Mouse (Mus musculus): ENCODE results near the gene Kbtbd13. TPM values are rescaled to one million over a fixed set of nuclear protein-coding genes. Genes with fewer than 3 reads are reported as not detected.

Kbtbd13 gene
- 0.38 and 0.49 TPM in 2 replicates for polyA plus RNA-seq (2015; fragmentation: Nextera tagmentation; extraction: Ambion mirVana)

- no peaks in the 10 kb centered on the region for H3K9me3 ChIP-seq (ENCODE audit: control insufficient read depth, low read length)
- H3K9ac ChIP-seq (ENCODE audit: low read length): peak within 1 kb of the TSS; percentile 47
- no peak for DNase-seq (ENCODE audit: low spot score)
- ATAC-seq (ENCODE audit: low FRiP score, low TSS enrichment): no peak
- 0 out of 2 replicates have a peak, but pooled peaks cover 2% of the 10 kb centered on the region for H3K4me1 ChIP-seq (replicated peaks; ENCODE audit: control insufficient read depth, insufficient read depth)
- no peak within 1 kb of the TSS for H3K27ac ChIP-seq (replicated peaks)
- H3K27me3 ChIP-seq (ENCODE audit: control insufficient read depth, insufficient read depth, low read length): 0 out of 2 replicates have a peak, but pooled peaks cover 4% of the 10 kb centered on the region
- H3K36me3 ChIP-seq (ENCODE audit: control insufficient read depth, insufficient read depth, low read length): no peaks in the 10 kb centered on the region
- 46% methylated on average over 8 of the region's 8 CpGs for WGBS
- TF ChIP-seq CTCF (IDR thresholded peaks at IDR 0.05; ENCODE audit: low read depth) (no peak), EP300 (optimal IDR thresholded peaks at IDR 0.05) (no peak)
- H3K4me3 ChIP-seq (ENCODE audit: low read depth, low read length): peak within 1 kb of the TSS; percentile 44
- H3K4me2 ChIP-seq (replicated peaks; ENCODE audit: low read depth): peak within 1 kb of the TSS; percentile 63
Measured at GRCm38 (mm10) chr9:65391613-65391964, at the start of gene Kbtbd13. Gene Kbtbd13 (minus strand): TSS chr9:65391652.

- TF ChIP-seq CTCF (IDR thresholded peaks at IDR 0.05; ENCODE audit: low read depth): no peak
- TF ChIP-seq EP300 (optimal IDR thresholded peaks at IDR 0.05): no peak
- WGBS: under 1% methylated on average over 52 of the region's 54 CpGs
- no peaks in the 10 kb centered on the region for H3K4me1 ChIP-seq (replicated peaks; ENCODE audit: control insufficient read depth, insufficient read depth)
- peak; percentile 90 for ATAC-seq (ENCODE audit: low FRiP score, low TSS enrichment)
- no peaks in the 10 kb centered on the region for H3K36me3 ChIP-seq (ENCODE audit: control insufficient read depth, insufficient read depth, low read length)
- H3K4me2 ChIP-seq (replicated peaks; ENCODE audit: low read depth): peak within 1 kb of the TSS; percentile 87
- peak within 1 kb of the TSS; percentile 82 for H3K9ac ChIP-seq (ENCODE audit: low read length)
- no peaks in the 10 kb centered on the region for H3K27me3 ChIP-seq (ENCODE audit: control insufficient read depth, insufficient read depth, low read length)
- H3K9me3 ChIP-seq (ENCODE audit: control insufficient read depth, low read length): no peaks in the 10 kb centered on the region
- H3K4me3 ChIP-seq (ENCODE audit: low read depth, low read length): peak within 1 kb of the TSS; percentile 98
- no peak within 1 kb of the TSS; the same call in 1 of the 2 replicates for H3K27ac ChIP-seq (replicated peaks)
- peak; percentile 96 for DNase-seq (ENCODE audit: low spot score)
Measured at GRCm38 (mm10) chr9:65435671-65436301, 44.3 kb upstream of the Kbtbd13 start, which contains the start of gene Mtfmt. Gene Mtfmt (plus strand): TSS chr9:65435782.

- no peak overlapping the region for H3K27ac ChIP-seq (replicated peaks)
- no peaks in the 10 kb centered on the region for H3K27me3 ChIP-seq (ENCODE audit: control insufficient read depth, insufficient read depth, low read length)
- DNase-seq (ENCODE audit: low spot score): no peak
- no peak for TF ChIP-seq CTCF (IDR thresholded peaks at IDR 0.05; ENCODE audit: low read depth)
- no peak for TF ChIP-seq EP300 (optimal IDR thresholded peaks at IDR 0.05)
- no peak overlapping the region for H3K4me2 ChIP-seq (replicated peaks; ENCODE audit: low read depth)
- H3K9me3 ChIP-seq (ENCODE audit: control insufficient read depth, low read length): no peaks in the 10 kb centered on the region
- 63% methylated on average over 4 of the region's 4 CpGs for WGBS
- no peaks in the 10 kb centered on the region for H3K4me1 ChIP-seq (replicated peaks; ENCODE audit: control insufficient read depth, insufficient read depth)
- no peak overlapping the region for H3K4me3 ChIP-seq (ENCODE audit: low read depth, low read length)
- no peak for ATAC-seq (ENCODE audit: low FRiP score, low TSS enrichment)
- no peaks in the 10 kb centered on the region for H3K36me3 ChIP-seq (ENCODE audit: control insufficient read depth, insufficient read depth, low read length)
- H3K9ac ChIP-seq (ENCODE audit: low read length): no peak overlapping the region
Measured at GRCm38 (mm10) chr9:65435211-65435610, 43.8 kb upstream of the Kbtbd13 start.

GRCm38 (mm10) chr9:65434140-65434539, 42.7 kb upstream of the Kbtbd13 start:
- Histone ChIP-seq H3K4me1 (replicated peaks; ENCODE audit: control insufficient read depth, insufficient read depth) (no peaks in the 10 kb centered on the region), H3K27ac (replicated peaks) (no peak overlapping the region), H3K27me3 (ENCODE audit: control insufficient read depth, insufficient read depth, low read length) (no peaks in the 10 kb centered on the region), H3K36me3 (ENCODE audit: control insufficient read depth, insufficient read depth, low read length) (no peaks in the 10 kb centered on the region), H3K4me3 (ENCODE audit: low read depth, low read length) (no peak overlapping the region), H3K4me2 (replicated peaks; ENCODE audit: low read depth) (no peak overlapping the region), H3K9ac (ENCODE audit: low read length) (no peak overlapping the region), H3K9me3 (ENCODE audit: control insufficient read depth, low read length) (no peaks in the 10 kb centered on the region)
- TF ChIP-seq CTCF (IDR thresholded peaks at IDR 0.05; ENCODE audit: low read depth) (peak; percentile 70), EP300 (optimal IDR thresholded peaks at IDR 0.05) (no peak)
- WGBS: 65% methylated on average over 5 of the region's 5 CpGs
- DNase-seq (ENCODE audit: low spot score): peak; percentile 57
- no peak for ATAC-seq (ENCODE audit: low FRiP score, low TSS enrichment)

GRCm38 (mm10) chr9:65432236-65432635, 40.8 kb upstream of the Kbtbd13 start:
- no peaks in the 10 kb centered on the region for H3K27me3 ChIP-seq (ENCODE audit: control insufficient read depth, insufficient read depth, low read length)
- H3K9ac ChIP-seq (ENCODE audit: low read length): no peak overlapping the region
- peak; percentile 79 for DNase-seq (ENCODE audit: low spot score)
- TF ChIP-seq EP300 (optimal IDR thresholded peaks at IDR 0.05): no peak
- peak; percentile 95 for TF ChIP-seq CTCF (IDR thresholded peaks at IDR 0.05; ENCODE audit: low read depth)
- H3K4me3 ChIP-seq (ENCODE audit: low read depth, low read length): no peak overlapping the region
- no peaks in the 10 kb centered on the region for H3K9me3 ChIP-seq (ENCODE audit: control insufficient read depth, low read length)
- H3K27ac ChIP-seq (replicated peaks): no peak overlapping the region
- 2% methylated on average over 3 of the region's 3 CpGs for WGBS
- H3K4me2 ChIP-seq (replicated peaks; ENCODE audit: low read depth): no peak overlapping the region
- no peak for ATAC-seq (ENCODE audit: low FRiP score, low TSS enrichment)
- H3K4me1 ChIP-seq (replicated peaks; ENCODE audit: control insufficient read depth, insufficient read depth): no peaks in the 10 kb centered on the region
- H3K36me3 ChIP-seq (ENCODE audit: control insufficient read depth, insufficient read depth, low read length): no peaks in the 10 kb centered on the region

GRCm38 (mm10) chr9:65430921-65431320, 39.5 kb upstream of the Kbtbd13 start:
- DNase-seq (ENCODE audit: low spot score) (no peak), ATAC-seq (ENCODE audit: low FRiP score, low TSS enrichment) (no peak)
- H3K9ac ChIP-seq (ENCODE audit: low read length): no peak overlapping the region
- H3K9me3 ChIP-seq (ENCODE audit: control insufficient read depth, low read length): no peaks in the 10 kb centered on the region
- no peak overlapping the region for H3K27ac ChIP-seq (replicated peaks)
- no peaks in the 10 kb centered on the region for H3K36me3 ChIP-seq (ENCODE audit: control insufficient read depth, insufficient read depth, low read length)
- TF ChIP-seq EP300 (optimal IDR thresholded peaks at IDR 0.05): no peak
- H3K4me1 ChIP-seq (replicated peaks; ENCODE audit: control insufficient read depth, insufficient read depth): no peaks in the 10 kb centered on the region
- WGBS: 88% methylated on average over 5 of the region's 5 CpGs
- no peak overlapping the region for H3K4me3 ChIP-seq (ENCODE audit: low read depth, low read length)
- H3K27me3 ChIP-seq (ENCODE audit: control insufficient read depth, insufficient read depth, low read length): no peaks in the 10 kb centered on the region
- H3K4me2 ChIP-seq (replicated peaks; ENCODE audit: low read depth): no peak overlapping the region
